In genomic region chr11:96924861-96925260, GRCm38 (mm10) we compare ENCODE assay signal across 21 mouse cellular contexts. TPM values are rescaled to one million over a fixed set of nuclear protein-coding genes. Genes with fewer than 3 reads are reported as not detected.
A peak's percentile ranks its signal among the peaks of the same experiment; 100 is the strongest.
DNase-seq lines count a peak whose midpoint lies in the region; ATAC-seq and TF ChIP-seq lines count a peak whose summit lies in the region.
"Had no signal": no experiment of that assay in that cellular context is flagged by ENCODE, and none has a peak within 500 bp of the region (broad histone marks: within the 10 kb centered on the region; RNA-seq: fewer than 3 reads in every experiment).

No protein-coding gene starts in this region.

- no peaks in the 10 kb centered on the region for H3K79me2 ChIP-seq in MEL (ENCODE audit: control insufficient read depth, insufficient read depth, low read length, poor library complexity)

- H3K36me3 ChIP-seq in MEL (ENCODE audit: control insufficient read depth in 1 of 2, insufficient read depth in 2 of 2, low read length in 2 of 2): peaks cover 0 to 16% of the 10 kb centered on the region in 2 experiments; a peak in 2 of 4 replicates
- H3K36me3 ChIP-seq in hindbrain, embryonic 11.5 days (ENCODE audit: control insufficient read depth, insufficient read depth, low read length): no peaks in the 10 kb centered on the region
- no peaks in the 10 kb centered on the region for H3K36me3 ChIP-seq in kidney, embryonic 15.5 days
- H3K36me3 ChIP-seq in hindbrain, embryonic 12.5 days: no peaks in the 10 kb centered on the region
- H3K36me3 ChIP-seq: embryonic facial prominence, embryonic 12.5 days; forebrain, embryonic 10.5 days; heart, embryonic 12.5 days; limb, embryonic 10.5 days; midbrain, embryonic 15.5 days; neural tube, embryonic 13.5 days had no signal

- TF ChIP-seq CTCF in MEL (IDR thresholded peaks at IDR 0.05 in 2 of 3, conservative IDR thresholded peaks at IDR 0.05 in 1 of 3; ENCODE audit: control insufficient read depth in 1 of 3, insufficient read depth in 1 of 3, low read depth in 2 of 3, low read length in 3 of 3, poor library complexity in 1 of 3, severe bottlenecking in 1 of 3): no peak

- peak; percentile 41 for DNase-seq in 416B (ENCODE audit: low read depth)
- DNase-seq in MEL (ENCODE audit: low read depth, low spot score): peak; percentile 54
- peak; percentile 27 for DNase-seq in induced T-regulatory cell, adult 2 months (ENCODE audit: low read depth)
- no peak for DNase-seq in hindbrain, embryonic 11.5 days (ENCODE audit: low spot score)
- no peak for DNase-seq in layer of hippocampus, adult 18-20 months (ENCODE audit: low spot score in 2 of 2)
- DNase-seq: adrenal gland, adult 8-10 months; cerebellum, adult 11-12 months; gastrocnemius, postnatal 36 days; lung, embryonic 14.5 days; right cerebral cortex, postnatal 14 days; thymus, postnatal 4 days had no signal

- H3K9ac ChIP-seq in MEL (ENCODE audit: control insufficient read depth, low read depth, low read length, poor library complexity, severe bottlenecking): no peak overlapping the region
- no peak overlapping the region for H3K9ac ChIP-seq in hindbrain, embryonic 11.5 days (ENCODE audit: low read depth, low read length)
- no peak overlapping the region for H3K9ac ChIP-seq in kidney, embryonic 15.5 days
- H3K9ac ChIP-seq in hindbrain, embryonic 12.5 days: no peak overlapping the region
- H3K9ac ChIP-seq: embryonic facial prominence, embryonic 12.5 days; heart, embryonic 12.5 days; lung, embryonic 14.5 days; midbrain, embryonic 15.5 days; neural tube, embryonic 13.5 days had no signal

- H3K4me2 ChIP-seq in hindbrain, embryonic 11.5 days (replicated peaks; ENCODE audit: low read depth, low read length): no peak overlapping the region
- no peak overlapping the region for H3K4me2 ChIP-seq in kidney, embryonic 15.5 days
- H3K4me2 ChIP-seq in hindbrain, embryonic 12.5 days (replicated peaks): no peak overlapping the region
- H3K4me2 ChIP-seq: embryonic facial prominence, embryonic 12.5 days; heart, embryonic 12.5 days; lung, embryonic 14.5 days; midbrain, embryonic 15.5 days; neural tube, embryonic 13.5 days had no signal

- H3K4me3 ChIP-seq in MEL (ENCODE audit: control insufficient read depth in 1 of 2, insufficient read depth in 1 of 2, low read depth in 2 of 2, low read length in 2 of 2): no peak overlapping the region
- H3K4me3 ChIP-seq in hindbrain, embryonic 11.5 days (ENCODE audit: low read depth, low read length): no peak overlapping the region
- no peak overlapping the region for H3K4me3 ChIP-seq in kidney, embryonic 15.5 days (replicated peaks)
- H3K4me3 ChIP-seq in hindbrain, embryonic 12.5 days: no peak overlapping the region
- H3K4me3 ChIP-seq: embryonic facial prominence, embryonic 12.5 days; forebrain, embryonic 10.5 days; heart, embryonic 12.5 days; limb, embryonic 10.5 days; midbrain, embryonic 15.5 days; neural tube, embryonic 13.5 days had no signal

- no peaks in the 10 kb centered on the region for H3K9me3 ChIP-seq in MEL (replicated peaks; ENCODE audit: insufficient read depth, low read length)
- H3K9me3 ChIP-seq in hindbrain, embryonic 11.5 days (ENCODE audit: control insufficient read depth, low read length): no peaks in the 10 kb centered on the region
- H3K9me3 ChIP-seq in kidney, embryonic 15.5 days (replicated peaks): no peaks in the 10 kb centered on the region
- H3K9me3 ChIP-seq in hindbrain, embryonic 12.5 days (replicated peaks): no peaks in the 10 kb centered on the region
- H3K9me3 ChIP-seq: embryonic facial prominence, embryonic 12.5 days; forebrain, embryonic 10.5 days; heart, embryonic 12.5 days; limb, embryonic 10.5 days; midbrain, embryonic 15.5 days; neural tube, embryonic 13.5 days had no signal

- TF ChIP-seq RAD21 in MEL (IDR thresholded peaks at IDR 0.05; ENCODE audit: low read depth, low read length): no peak

- 0 out of 2 replicates have a peak overlapping the region, but pooled peaks have one; percentile 7 for H3K27ac ChIP-seq in MEL (ENCODE audit: control insufficient read depth, low read depth, low read length)
- H3K27ac ChIP-seq in hindbrain, embryonic 11.5 days (ENCODE audit: low read depth, low read length): no peak overlapping the region
- H3K27ac ChIP-seq in kidney, embryonic 15.5 days: no peak overlapping the region
- H3K27ac ChIP-seq in hindbrain, embryonic 12.5 days: no peak overlapping the region
- H3K27ac ChIP-seq: embryonic facial prominence, embryonic 12.5 days; limb, embryonic 10.5 days; macrophage; midbrain, embryonic 15.5 days; neural tube, embryonic 13.5 days had no signal

- H3K27me3 ChIP-seq in MEL (ENCODE audit: control insufficient read depth in 1 of 2, insufficient read depth in 2 of 2, low read length in 2 of 2): no peaks in the 10 kb centered on the region
- peaks cover 9% of the 10 kb centered on the region; the same call in 1 of the 2 replicates for H3K27me3 ChIP-seq in hindbrain, embryonic 11.5 days (ENCODE audit: control insufficient read depth, insufficient read depth, low read length)
- H3K27me3 ChIP-seq in kidney, embryonic 15.5 days: peaks cover 10% of the 10 kb centered on the region; the same call in 1 of the 2 replicates
- peaks cover 26% of the 10 kb centered on the region for H3K27me3 ChIP-seq in hindbrain, embryonic 12.5 days

- TF ChIP-seq POLR2A in MEL (IDR thresholded peaks at IDR 0.05; ENCODE audit: control insufficient read depth in 1 of 2, insufficient read depth in 1 of 2, low read depth in 1 of 2, low read length in 2 of 2, poor library complexity in 1 of 2): no peak

- ATAC-seq in megakaryocyte progenitor cell, adult 5-6 weeks (replicated peaks; ENCODE audit: poor library complexity): peak; percentile 66
- ATAC-seq in hindbrain, embryonic 11.5 days (ENCODE audit: low FRiP score): no peak
- ATAC-seq in kidney, embryonic 15.5 days (replicated peaks; ENCODE audit: low FRiP score): no peak
- ATAC-seq in hindbrain, embryonic 12.5 days (ENCODE audit: low FRiP score): no peak
- ATAC-seq: midbrain, embryonic 15.5 days had no signal

- no peak for TF ChIP-seq EP300 in MEL (IDR thresholded peaks at IDR 0.05; ENCODE audit: low read depth in 1 of 2, low read length in 2 of 2)

- 83% methylated on average over 11 of the region's 11 CpGs for WGBS in hindbrain, embryonic 11.5 days
- WGBS in kidney, embryonic 15.5 days: 82% methylated on average over 11 of the region's 11 CpGs
- WGBS in hindbrain, embryonic 12.5 days: 84% methylated on average over 11 of the region's 11 CpGs

- peaks cover 6 to 32% of the 10 kb centered on the region in 2 experiments; a peak in 3 of 4 replicates for H3K4me1 ChIP-seq in MEL (ENCODE audit: control insufficient read depth in 1 of 2, insufficient read depth in 2 of 2, low read length in 2 of 2)
- H3K4me1 ChIP-seq in hindbrain, embryonic 11.5 days (replicated peaks; ENCODE audit: control insufficient read depth, insufficient read depth, low read length): no peaks in the 10 kb centered on the region
- peaks cover 21% of the 10 kb centered on the region for H3K4me1 ChIP-seq in kidney, embryonic 15.5 days
- H3K4me1 ChIP-seq in hindbrain, embryonic 12.5 days: peaks cover 11% of the 10 kb centered on the region; the same call in 1 of the 2 replicates
- H3K4me1 ChIP-seq: midbrain, embryonic 15.5 days; neural tube, embryonic 13.5 days had no signal

RNA-seq across cellular contexts. Expression of gene Prr15l, which starts 3.0 kb away (rescaled TPM):
- 0.08 TPM in 1 of 2 replicates, not detected in the other for total RNA-seq in MEL (2012; rRNA removed)
- under 1 TPM in 1 of 2 experiments, not detected in 1; 0.19 TPM for polyA plus RNA-seq in MEL (2012; ENCODE audit: insufficient read depth in 1 of 2, insufficient read length in 2 of 2, low read depth in 1 of 2, low replicate concordance in 2 of 2, missing spikeins in 1 of 2)
- not detected in 2 replicates for total RNA-seq in megakaryocyte progenitor cell, adult 5-6 weeks (2015)
- total RNA-seq in megakaryocyte progenitor cell, adult 5-6 weeks (2017): not detected in 2 replicates
- polyA plus RNA-seq in hindbrain, embryonic 11.5 days (2014; fragmentation: Nextera tagmentation; extraction: Ambion mirVana): 0.82 and 1.1 TPM in 2 replicates
- 37.6 and 38.7 TPM in 2 replicates for polyA plus RNA-seq in kidney, embryonic 15.5 days (2015; fragmentation: Nextera tagmentation; extraction: Ambion mirVana)
- 0.53 and 1.5 TPM in 2 replicates for polyA plus RNA-seq in hindbrain, embryonic 12.5 days (2016; fragmentation: Nextera tagmentation; extraction: Ambion mirVana)
- not detected for total RNA-seq in layer of hippocampus, adult 18-20 months (2021)
- total RNA-seq: gastrocnemius, postnatal 36 days had no signal
- polyA plus RNA-seq: macrophage; neural tube, embryonic 13.5 days had no signal

RNA-seq across cellular contexts. Expression of gene Cdk5rap3, which starts 8.6 kb away (rescaled TPM):
- 45.2 and 48.9 TPM in 2 replicates for total RNA-seq in MEL (2012; rRNA removed)
- polyA plus RNA-seq in MEL (2012; ENCODE audit: insufficient read depth in 1 of 2, insufficient read length in 2 of 2, low read depth in 1 of 2, low replicate concordance in 2 of 2, missing spikeins in 1 of 2): 10 to 100 TPM in 1 of 2 experiments, not detected in 1; 55.4 TPM
- total RNA-seq in megakaryocyte progenitor cell, adult 5-6 weeks (2015): 30.3 and 31.4 TPM in 2 replicates
- total RNA-seq in megakaryocyte progenitor cell, adult 5-6 weeks (2017): 70.1 and 74.3 TPM in 2 replicates
- 95.5 and 98.2 TPM in 2 replicates for polyA plus RNA-seq in hindbrain, embryonic 11.5 days (2014; fragmentation: Nextera tagmentation; extraction: Ambion mirVana)
- 78.9 and 79.5 TPM in 2 replicates for polyA plus RNA-seq in kidney, embryonic 15.5 days (2015; fragmentation: Nextera tagmentation; extraction: Ambion mirVana)
- 98.8 and 98.9 TPM in 2 replicates for polyA plus RNA-seq in hindbrain, embryonic 12.5 days (2016; fragmentation: Nextera tagmentation; extraction: Ambion mirVana)
- total RNA-seq in layer of hippocampus, adult 18-20 months (2021): 10 to 100 TPM; 34.9 to 35.3 TPM

RNA-seq across cellular contexts. Expression of gene Pnpo, which starts 18.9 kb away (rescaled TPM):
- 41.7 and 55.7 TPM in 2 replicates for total RNA-seq in MEL (2012; rRNA removed)
- polyA plus RNA-seq in MEL (2012; ENCODE audit: insufficient read depth in 1 of 2, insufficient read length in 2 of 2, low read depth in 1 of 2, low replicate concordance in 2 of 2, missing spikeins in 1 of 2): 10 to 100 TPM in 1 of 2 experiments, not detected in 1; 38.8 TPM
- total RNA-seq in megakaryocyte progenitor cell, adult 5-6 weeks (2015): 22.5 and 23.0 TPM in 2 replicates
- 36.3 and 38.7 TPM in 2 replicates for total RNA-seq in megakaryocyte progenitor cell, adult 5-6 weeks (2017)
- 26.0 and 29.5 TPM in 2 replicates for polyA plus RNA-seq in hindbrain, embryonic 11.5 days (2014; fragmentation: Nextera tagmentation; extraction: Ambion mirVana)
- 34.3 and 42.6 TPM in 2 replicates for polyA plus RNA-seq in kidney, embryonic 15.5 days (2015; fragmentation: Nextera tagmentation; extraction: Ambion mirVana)
- polyA plus RNA-seq in hindbrain, embryonic 12.5 days (2016; fragmentation: Nextera tagmentation; extraction: Ambion mirVana): 21.5 and 22.5 TPM in 2 replicates
- 10 to 100 TPM; 34.2 to 35.0 TPM for total RNA-seq in layer of hippocampus, adult 18-20 months (2021)

RNA-seq across cellular contexts. Expression of gene Sp2, which starts 57.9 kb away (rescaled TPM):
- 1.4 and 2.2 TPM in 2 replicates for total RNA-seq in MEL (2012; rRNA removed)
- polyA plus RNA-seq in MEL (2012; ENCODE audit: insufficient read depth in 1 of 2, insufficient read length in 2 of 2, low read depth in 1 of 2, low replicate concordance in 2 of 2, missing spikeins in 1 of 2): 10 to 100 TPM in 1 of 2 experiments, not detected in 1; 20.3 TPM
- 21.0 and 27.4 TPM in 2 replicates for total RNA-seq in megakaryocyte progenitor cell, adult 5-6 weeks (2015)
- total RNA-seq in megakaryocyte progenitor cell, adult 5-6 weeks (2017): 2.3 and 2.8 TPM in 2 replicates
- polyA plus RNA-seq in hindbrain, embryonic 11.5 days (2014; fragmentation: Nextera tagmentation; extraction: Ambion mirVana): 17.8 and 22.1 TPM in 2 replicates
- 19.9 and 22.7 TPM in 2 replicates for polyA plus RNA-seq in kidney, embryonic 15.5 days (2015; fragmentation: Nextera tagmentation; extraction: Ambion mirVana)
- 19.0 and 20.8 TPM in 2 replicates for polyA plus RNA-seq in hindbrain, embryonic 12.5 days (2016; fragmentation: Nextera tagmentation; extraction: Ambion mirVana)
- 10 to 100 TPM; 13.0 to 13.4 TPM for total RNA-seq in layer of hippocampus, adult 18-20 months (2021)

Comparison
In these comparisons a context has a peak if more than half of its experiments do, and no peak if none do; other contexts are left out.
1. DNase-seq: peak in 416B (single experiment), MEL (single experiment) and induced T-regulatory cell, adult 2 months (single experiment); none in hindbrain, embryonic 11.5 days (single experiment) and layer of hippocampus, adult 18-20 months (0 of 2).
2. RNA of gene Prr15l, which starts 3.0 kb away (polyA plus RNA-seq): 37.6 to 38.7 TPM in kidney, embryonic 15.5 days; 0.53 to 1.5 TPM in hindbrain, embryonic 12.5 days, 0.82 to 1.1 TPM in hindbrain, embryonic 11.5 days and 0.19 TPM in MEL; every median in the first group is over 10 times any median in the second.